Mouse (Mus musculus) heart, adult 2 months (tissue): ENCODE results near the gene Gramd1b.

Experiments used
- CTCF ChIP-seq: fragments of 200-600 bp; IDR thresholded peaks from 2 replicates; pipeline ENCODE4 v1.8.1; 2022; ENCODE audit warnings: antibody characterized with exemption, mild to moderate bottlenecking, moderate library complexity
- POLR2A ChIP-seq: fragments of 200-500 bp; IDR thresholded peaks from 2 replicates; pipeline ENCODE4 v1.6.1; 2011; ENCODE audit warnings: mild to moderate bottlenecking, low read depth, low read length, control low read depth; ENCODE audit not compliant: insufficient read depth

DNA sequence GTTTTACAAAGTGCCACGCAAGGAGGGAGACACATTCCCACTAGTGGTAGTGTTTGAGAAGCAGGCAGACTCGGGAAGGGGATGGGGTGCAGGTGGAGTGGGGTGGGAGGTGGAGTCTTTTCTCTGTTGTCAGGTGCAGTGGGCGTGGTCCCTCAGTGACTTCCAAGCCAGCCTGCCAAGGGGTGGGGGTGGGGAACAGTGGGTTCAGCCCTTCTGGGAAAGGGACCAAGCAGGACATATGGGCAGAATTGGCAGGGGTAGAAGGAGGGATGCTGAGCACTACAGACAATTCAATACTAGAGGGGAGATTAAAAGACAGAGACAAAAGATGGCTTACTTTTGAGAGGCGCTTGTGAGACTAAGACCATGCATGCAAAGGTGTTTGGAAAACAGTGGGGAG lies 198.9 kb downstream of the Gramd1b start:
- no peak for TF ChIP-seq POLR2A
- TF ChIP-seq CTCF = no peak
